Mouse (Mus musculus): ENCODE measurements around the gene Mcrs1. TPM values are rescaled to one million over a fixed set of nuclear protein-coding genes. Genes with fewer than 3 reads are reported as not detected.

The Mcrs1 gene
- polyA plus RNA-seq (2015; fragmentation: Nextera tagmentation; extraction: Ambion mirVana), result 195 and 208 TPM in 2 replicates

- no peaks in the 10 kb centered on the region for H3K9me3 ChIP-seq
- WGBS, result under 1% methylated on average over 52 of the region's 52 CpGs
- H3K27ac ChIP-seq, result peak within 1 kb of the TSS; percentile 96
- H3K27me3 ChIP-seq, result no peaks in the 10 kb centered on the region
- peak within 1 kb of the TSS; percentile 59 for H3K4me3 ChIP-seq
- peak within 1 kb of the TSS; percentile 84 for H3K4me2 ChIP-seq
- H3K36me3 ChIP-seq, result peaks cover 30% of the 10 kb centered on the region
- peak; percentile 94 for ATAC-seq (ENCODE audit: low FRiP score)
- H3K4me1 ChIP-seq (replicated peaks), result peaks cover 30% of the 10 kb centered on the region
- peak within 1 kb of the TSS; percentile 81 for H3K9ac ChIP-seq
Measured at GRCm38 (mm10) chr15:99251626-99252380, at the start of gene Mcrs1. Gene Mcrs1 (minus strand): TSS chr15:99251961.

GRCm38 (mm10) chr15:99296213-99296612 lies 44.5 kb upstream of the Mcrs1 start:
- no peak for ATAC-seq (ENCODE audit: low FRiP score)
- 46% methylated on average over 5 of the region's 5 CpGs for WGBS
- peak overlapping the region; percentile 93; the same call in 1 of the 2 replicates for H3K27ac ChIP-seq

GRCm38 (mm10) chr15:99295484-99295981 lies 43.8 kb upstream of the Mcrs1 start, which contains the start of gene Fam186b:
Gene Fam186b (minus strand): TSS chr15:99295888.
- peak within 1 kb of the TSS; percentile 70 for H3K4me3 ChIP-seq
- peak within 1 kb of the TSS; percentile 67 for H3K4me2 ChIP-seq
- peak within 1 kb of the TSS; percentile 85 for H3K9ac ChIP-seq
- H3K36me3 ChIP-seq, result peaks cover 7% of the 10 kb centered on the region; the same call in 1 of the 2 replicates
- peak; percentile 64 for ATAC-seq (ENCODE audit: low FRiP score)
- peaks cover 23% of the 10 kb centered on the region for H3K4me1 ChIP-seq (replicated peaks)
- H3K27ac ChIP-seq, result peak within 1 kb of the TSS; percentile 93
- under 1% methylated on average over 15 of the region's 17 CpGs for WGBS
- no peaks in the 10 kb centered on the region for H3K9me3 ChIP-seq
- no peaks in the 10 kb centered on the region for H3K27me3 ChIP-seq

More at GRCm38 (mm10) chr15:99296213-99296612, 44.5 kb upstream of the Mcrs1 start:
- Histone ChIP-seq H3K4me1 (replicated peaks) (peaks cover 23% of the 10 kb centered on the region), H3K36me3 (peaks cover 7% of the 10 kb centered on the region; the same call in 1 of the 2 replicates), H3K9me3 (no peaks in the 10 kb centered on the region), H3K4me2 (peak overlapping the region; percentile 67), H3K4me3 (peak overlapping the region; percentile 70), H3K27me3 (no peaks in the 10 kb centered on the region), H3K9ac (peak overlapping the region; percentile 85)

- no peaks in the 10 kb centered on the region for H3K27me3 ChIP-seq
- H3K4me3 ChIP-seq, result peak within 1 kb of the TSS; percentile 70
- 0 out of 2 replicates have a peak, but pooled peaks cover 3% of the 10 kb centered on the region for H3K36me3 ChIP-seq
- H3K27ac ChIP-seq, result peak within 1 kb of the TSS; percentile 93
- no peaks in the 10 kb centered on the region for H3K9me3 ChIP-seq
- 1% methylated on average over 45 of the region's 64 CpGs for WGBS
- peak within 1 kb of the TSS; percentile 67 for H3K4me2 ChIP-seq
- peak; percentile 96 for ATAC-seq (ENCODE audit: low FRiP score)
- peak within 1 kb of the TSS; percentile 85 for H3K9ac ChIP-seq
- H3K4me1 ChIP-seq (replicated peaks), result peaks cover 23% of the 10 kb centered on the region
Measured at GRCm38 (mm10) chr15:99294813-99295374, 43.1 kb upstream of the Mcrs1 start, which contains the start of gene Prpf40b. Gene Prpf40b (plus strand): TSS chr15:99295087.

- H3K27ac ChIP-seq, result peak overlapping the region; percentile 93; the same call in 1 of the 2 replicates
Measured at GRCm38 (mm10) chr15:99294287-99294686, 42.5 kb upstream of the Mcrs1 start.

GRCm38 (mm10) chr15:99290586-99290985 lies 38.8 kb upstream of the Mcrs1 start:
- Histone ChIP-seq H3K4me1 (replicated peaks) (peaks cover 7% of the 10 kb centered on the region), H3K4me2 (no peak overlapping the region), H3K36me3 (no peaks in the 10 kb centered on the region), H3K9me3 (no peaks in the 10 kb centered on the region), H3K4me3 (no peak overlapping the region), H3K27me3 (no peaks in the 10 kb centered on the region), H3K27ac (no peak overlapping the region), H3K9ac (no peak overlapping the region)
- 94% methylated on average over 11 of the region's 11 CpGs for WGBS
- no peak for ATAC-seq (ENCODE audit: low FRiP score)

More at GRCm38 (mm10) chr15:99294287-99294686, 42.5 kb upstream of the Mcrs1 start:
- no peaks in the 10 kb centered on the region for H3K27me3 ChIP-seq
- H3K9ac ChIP-seq, result peak overlapping the region; percentile 85
- H3K36me3 ChIP-seq, result no peaks in the 10 kb centered on the region
- H3K4me1 ChIP-seq (replicated peaks), result peaks cover 23% of the 10 kb centered on the region
- no peak for ATAC-seq (ENCODE audit: low FRiP score)
- H3K4me2 ChIP-seq, result peak overlapping the region; percentile 67
- H3K9me3 ChIP-seq, result no peaks in the 10 kb centered on the region
- WGBS, result 38% methylated on average over 16 of the region's 16 CpGs
- peak overlapping the region; percentile 70 for H3K4me3 ChIP-seq

- Histone ChIP-seq H3K36me3 (no peaks in the 10 kb centered on the region), H3K4me3 (no peak overlapping the region), H3K9me3 (no peaks in the 10 kb centered on the region), H3K4me1 (replicated peaks) (no peaks in the 10 kb centered on the region), H3K27me3 (no peaks in the 10 kb centered on the region), H3K27ac (no peak overlapping the region), H3K9ac (no peak overlapping the region), H3K4me2 (no peak overlapping the region)
- WGBS, result 52% methylated on average over 8 of the region's 8 CpGs
- no peak for ATAC-seq (ENCODE audit: low FRiP score)
Measured at GRCm38 (mm10) chr15:99285189-99285535, 33.4 kb upstream of the Mcrs1 start.

GRCm38 (mm10) chr15:99284527-99285188 lies 32.9 kb upstream of the Mcrs1 start:
- no peak overlapping the region; the same call in 1 of the 2 replicates for H3K9ac ChIP-seq
- WGBS, result 48% methylated on average over 14 of the region's 14 CpGs
- no peaks in the 10 kb centered on the region for H3K36me3 ChIP-seq
- no peaks in the 10 kb centered on the region for H3K9me3 ChIP-seq
- no peak overlapping the region for H3K4me3 ChIP-seq
- H3K4me1 ChIP-seq (replicated peaks), result no peaks in the 10 kb centered on the region
- H3K27me3 ChIP-seq, result no peaks in the 10 kb centered on the region
- no peak overlapping the region for H3K4me2 ChIP-seq
- no peak overlapping the region for H3K27ac ChIP-seq
- no peak for ATAC-seq (ENCODE audit: low FRiP score)

- H3K27me3 ChIP-seq, result no peaks in the 10 kb centered on the region
- H3K9me3 ChIP-seq, result no peaks in the 10 kb centered on the region
- H3K4me1 ChIP-seq (replicated peaks), result no peaks in the 10 kb centered on the region
- ATAC-seq (ENCODE audit: low FRiP score), result no peak
- WGBS, result 70% methylated on average over 10 of the region's 10 CpGs
- H3K36me3 ChIP-seq, result no peaks in the 10 kb centered on the region
- no peak overlapping the region for H3K4me2 ChIP-seq
- no peak overlapping the region for H3K4me3 ChIP-seq
- no peak overlapping the region for H3K9ac ChIP-seq
- no peak overlapping the region for H3K27ac ChIP-seq
Measured at GRCm38 (mm10) chr15:99283456-99283855, 31.7 kb upstream of the Mcrs1 start.

GRCm38 (mm10) chr15:99278271-99278670 lies 26.5 kb upstream of the Mcrs1 start:
- Histone ChIP-seq H3K4me3 (no peak overlapping the region), H3K9me3 (no peaks in the 10 kb centered on the region), H3K36me3 (no peaks in the 10 kb centered on the region), H3K4me1 (replicated peaks) (peaks cover 5% of the 10 kb centered on the region; the same call in 1 of the 2 replicates), H3K9ac (no peak overlapping the region), H3K27me3 (no peaks in the 10 kb centered on the region), H3K27ac (0 out of 2 replicates have a peak overlapping the region, but pooled peaks have one; percentile 23), H3K4me2 (no peak overlapping the region)
- no peak for ATAC-seq (ENCODE audit: low FRiP score)
- 85% methylated on average over 7 of the region's 7 CpGs for WGBS

- Histone ChIP-seq H3K9ac (no peak overlapping the region), H3K36me3 (no peaks in the 10 kb centered on the region), H3K4me3 (no peak overlapping the region), H3K27me3 (no peaks in the 10 kb centered on the region), H3K4me2 (no peak overlapping the region), H3K4me1 (replicated peaks) (peaks cover 12% of the 10 kb centered on the region), H3K9me3 (no peaks in the 10 kb centered on the region), H3K27ac (no peak overlapping the region)
- no peak for ATAC-seq (ENCODE audit: low FRiP score)
- WGBS, result 87% methylated on average over 8 of the region's 8 CpGs
Measured at GRCm38 (mm10) chr15:99276095-99276494, 24.3 kb upstream of the Mcrs1 start.

GRCm38 (mm10) chr15:99265679-99266078 lies 13.9 kb upstream of the Mcrs1 start:
- ATAC-seq (ENCODE audit: low FRiP score), result no peak

More at GRCm38 (mm10) chr15:99265679-99266078, 13.9 kb upstream of the Mcrs1 start:
- no peaks in the 10 kb centered on the region for H3K27me3 ChIP-seq
- no peak overlapping the region for H3K4me3 ChIP-seq
- no peaks in the 10 kb centered on the region for H3K9me3 ChIP-seq
- no peaks in the 10 kb centered on the region for H3K36me3 ChIP-seq
- H3K9ac ChIP-seq, result no peak overlapping the region
- H3K4me1 ChIP-seq (replicated peaks), result no peaks in the 10 kb centered on the region
- WGBS, result 24% methylated on average over 4 of the region's 4 CpGs
- no peak overlapping the region for H3K4me2 ChIP-seq
- H3K27ac ChIP-seq, result no peak overlapping the region
